ENCODE assay signal across 10 mouse cellular contexts in the genomic region with DNA sequence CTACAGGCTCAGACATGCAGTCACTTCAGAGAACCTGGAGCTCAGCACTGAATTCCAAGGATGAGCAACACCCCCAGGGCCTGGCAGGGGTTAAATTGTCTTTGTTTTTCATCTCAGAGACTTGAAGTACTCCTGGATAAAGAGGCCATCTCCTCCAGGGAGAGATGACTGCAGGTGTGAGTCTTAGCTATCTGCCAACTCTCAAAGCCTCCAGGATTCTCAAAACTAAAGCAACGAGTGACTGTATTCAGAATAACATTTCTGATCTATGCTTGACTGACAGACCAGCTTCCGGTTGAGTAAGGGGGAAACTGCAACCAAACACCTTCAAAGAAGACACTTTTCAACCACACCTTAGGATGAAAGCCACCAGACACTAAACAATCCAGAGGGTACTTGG. TPM values are rescaled to one million over a fixed set of nuclear protein-coding genes. Genes with fewer than 3 reads are reported as not detected.
DNase-seq lines count a peak whose midpoint lies in the region; ATAC-seq and TF ChIP-seq lines count a peak whose summit lies in the region.
"Had no signal": no experiment of that assay in that cellular context is flagged by ENCODE, and none has a peak within 500 bp of the region (broad histone marks: within the 10 kb centered on the region; RNA-seq: fewer than 3 reads in every experiment).

No protein-coding gene starts in this region.

- ATAC-seq in hindbrain, embryonic 11.5 days (ENCODE audit: low FRiP score) = no peak
- no peak for ATAC-seq in liver, postnatal 0 days

- no peak for TF ChIP-seq POLR2A in bone marrow, adult 2 months (IDR thresholded peaks at IDR 0.05; ENCODE audit: borderline replicate concordance, control insufficient read depth, low read depth, low read length)

- H3K27me3 ChIP-seq in hindbrain, embryonic 11.5 days (ENCODE audit: control insufficient read depth, insufficient read depth, low read length) = no peaks in the 10 kb centered on the region
- peaks cover 19% of the 10 kb centered on the region for H3K27me3 ChIP-seq in hindbrain, embryonic 10.5 days (ENCODE audit: insufficient read depth, poor library complexity, severe bottlenecking)
- H3K27me3 ChIP-seq in liver, postnatal 0 days (ENCODE audit: insufficient read depth, low read length) = 0 out of 2 replicates have a peak, but pooled peaks cover 3% of the 10 kb centered on the region

- H3K4me1 ChIP-seq in hindbrain, embryonic 11.5 days (replicated peaks; ENCODE audit: control insufficient read depth, insufficient read depth, low read length) = peaks cover 10% of the 10 kb centered on the region
- H3K4me1 ChIP-seq in hindbrain, embryonic 10.5 days (replicated peaks) = peaks cover 48% of the 10 kb centered on the region
- H3K4me1 ChIP-seq in bone marrow, adult 2 months (ENCODE audit: control insufficient read depth, insufficient read depth, low read length) = peaks cover 12% of the 10 kb centered on the region
- peaks cover 59% of the 10 kb centered on the region for H3K4me1 ChIP-seq in liver, postnatal 0 days (ENCODE audit: insufficient read depth)

- H3K9ac ChIP-seq in hindbrain, embryonic 11.5 days (ENCODE audit: low read depth, low read length) = no peak overlapping the region
- peak overlapping the region; percentile 85 for H3K9ac ChIP-seq in liver, postnatal 0 days (replicated peaks)
- H3K9ac ChIP-seq: embryonic facial prominence, embryonic 13.5 days had no signal

- H3K4me2 ChIP-seq in hindbrain, embryonic 11.5 days (replicated peaks; ENCODE audit: low read depth, low read length) = 0 out of 2 replicates have a peak overlapping the region, but pooled peaks have one; percentile 97
- peak overlapping the region; percentile 100 for H3K4me2 ChIP-seq in liver, postnatal 0 days (ENCODE audit: low read depth, low read length)

- no peak for DNase-seq in hindbrain, embryonic 11.5 days (ENCODE audit: low spot score)
- no peak for DNase-seq in hindbrain, embryonic 10.5 days (ENCODE audit: low spot score)
- DNase-seq in A20 (ENCODE audit: low read depth, low spot score) = peak; percentile 66
- DNase-seq in liver, postnatal 0 days = no peak
- DNase-seq in adrenal gland, adult 8-10 months = no peak
- no peak for DNase-seq in right cerebral cortex, adult 2 months (ENCODE audit: low spot score in 2 of 2)
- DNase-seq in cerebellum, postnatal 14 days = no peak
- DNase-seq: heart, adult 18-20 months had no signal

- H3K36me3 ChIP-seq in hindbrain, embryonic 11.5 days (ENCODE audit: control insufficient read depth, insufficient read depth, low read length) = no peaks in the 10 kb centered on the region
- 0 out of 2 replicates have a peak, but pooled peaks cover 3% of the 10 kb centered on the region for H3K36me3 ChIP-seq in hindbrain, embryonic 10.5 days
- H3K36me3 ChIP-seq in liver, postnatal 0 days (replicated peaks; ENCODE audit: insufficient read depth, low read length) = no peaks in the 10 kb centered on the region
- H3K36me3 ChIP-seq: embryonic facial prominence, embryonic 13.5 days had no signal

- no peaks in the 10 kb centered on the region for H3K9me3 ChIP-seq in hindbrain, embryonic 11.5 days (ENCODE audit: control insufficient read depth, low read length)
- H3K9me3 ChIP-seq in hindbrain, embryonic 10.5 days = no peaks in the 10 kb centered on the region
- no peaks in the 10 kb centered on the region for H3K9me3 ChIP-seq in liver, postnatal 0 days (ENCODE audit: low read length)
- H3K9me3 ChIP-seq: embryonic facial prominence, embryonic 13.5 days had no signal

- TF ChIP-seq CTCF in bone marrow, adult 2 months (IDR thresholded peaks at IDR 0.05; ENCODE audit: control insufficient read depth, insufficient read depth, low read length) = no peak
- TF ChIP-seq CTCF in liver, postnatal 0 days (IDR thresholded peaks at IDR 0.05; ENCODE audit: low read depth) = no peak

- WGBS in hindbrain, embryonic 11.5 days = 44% methylated on average over 2 of the region's 2 CpGs
- WGBS in hindbrain, embryonic 10.5 days = 57% methylated on average over 2 of the region's 2 CpGs
- WGBS in bone marrow, adult 2 months = 3% methylated on average over 2 of the region's 2 CpGs
- WGBS in liver, postnatal 0 days (ENCODE audit: insufficient replicate concordance) = 17% methylated on average over 2 of the region's 2 CpGs

- no peak overlapping the region for H3K4me3 ChIP-seq in hindbrain, embryonic 11.5 days (ENCODE audit: low read depth, low read length)
- no peak overlapping the region; the same call in 1 of the 2 replicates for H3K4me3 ChIP-seq in hindbrain, embryonic 10.5 days
- H3K4me3 ChIP-seq in bone marrow, adult 2 months (replicated peaks; ENCODE audit: control insufficient read depth, low read depth, low read length) = no peak overlapping the region
- H3K4me3 ChIP-seq in liver, postnatal 0 days (ENCODE audit: low read depth, low read length) = peak overlapping the region; percentile 94
- H3K4me3 ChIP-seq: embryonic facial prominence, embryonic 13.5 days had no signal

- H3K27ac ChIP-seq in hindbrain, embryonic 11.5 days (ENCODE audit: low read depth, low read length) = no peak overlapping the region
- no peak overlapping the region for H3K27ac ChIP-seq in hindbrain, embryonic 10.5 days
- H3K27ac ChIP-seq in bone marrow, adult 2 months (ENCODE audit: control insufficient read depth, insufficient read depth, low read depth, low read length, poor library complexity) = peak overlapping the region; percentile 32
- H3K27ac ChIP-seq in liver, postnatal 0 days (ENCODE audit: low read depth) = peak overlapping the region; percentile 82
- H3K27ac ChIP-seq: embryonic facial prominence, embryonic 13.5 days had no signal

- no peak for TF ChIP-seq EP300 in liver, postnatal 0 days (IDR thresholded peaks at IDR 0.05; ENCODE audit: low read depth)

RNA-seq across cellular contexts. Expression of gene Nup210, which starts 1.9 kb away (rescaled TPM):
- polyA plus RNA-seq in hindbrain, embryonic 11.5 days (2014; fragmentation: Nextera tagmentation; extraction: Ambion mirVana) = 11.9 and 12.3 TPM in 2 replicates
- polyA plus RNA-seq in hindbrain, embryonic 10.5 days (2016; fragmentation: Nextera tagmentation; extraction: Ambion mirVana) = 24.0 and 28.8 TPM in 2 replicates
- 58.4 and 111 TPM in 2 replicates for polyA plus RNA-seq in bone marrow, adult 2 months (2011; ENCODE audit: insufficient read depth, insufficient read length, low replicate concordance, missing spikeins)
- 8.5 and 11.8 TPM in 2 replicates for polyA plus RNA-seq in liver, postnatal 0 days (2015; fragmentation: Nextera tagmentation; extraction: Ambion mirVana)
- 10 to 100 TPM in 2 of 4 experiments, 1 to 10 TPM in 2; 3.5 to 14.2 (median 9.0) TPM for total RNA-seq in adrenal gland, adult 8-10 months (2022)

RNA-seq across cellular contexts. Expression of gene Hdac11, which starts 41.7 kb away (rescaled TPM):
- polyA plus RNA-seq in hindbrain, embryonic 11.5 days (2014; fragmentation: Nextera tagmentation; extraction: Ambion mirVana) = 13.2 and 14.5 TPM in 2 replicates
- 12.3 and 15.6 TPM in 2 replicates for polyA plus RNA-seq in hindbrain, embryonic 10.5 days (2016; fragmentation: Nextera tagmentation; extraction: Ambion mirVana)
- polyA plus RNA-seq in bone marrow, adult 2 months (2011; ENCODE audit: insufficient read depth, insufficient read length, low replicate concordance, missing spikeins) = 5.9 and 7.6 TPM in 2 replicates
- 3.4 and 4.6 TPM in 2 replicates for polyA plus RNA-seq in liver, postnatal 0 days (2015; fragmentation: Nextera tagmentation; extraction: Ambion mirVana)
- 10 to 100 TPM in 3 of 4 experiments, 1 to 10 TPM in 1; 9.8 to 26.5 (median 20.6) TPM for total RNA-seq in adrenal gland, adult 8-10 months (2022)

Comparison
In these comparisons a context has a peak if more than half of its experiments do, and no peak if none do; other contexts are left out.
1. H3K27ac ChIP-seq: peak in bone marrow, adult 2 months (single experiment) and liver, postnatal 0 days (single experiment); none in hindbrain, embryonic 11.5 days (single experiment) and hindbrain, embryonic 10.5 days (single experiment).